Comparison of ENCODE assay signal across 8 mouse cellular contexts in the genomic region with DNA sequence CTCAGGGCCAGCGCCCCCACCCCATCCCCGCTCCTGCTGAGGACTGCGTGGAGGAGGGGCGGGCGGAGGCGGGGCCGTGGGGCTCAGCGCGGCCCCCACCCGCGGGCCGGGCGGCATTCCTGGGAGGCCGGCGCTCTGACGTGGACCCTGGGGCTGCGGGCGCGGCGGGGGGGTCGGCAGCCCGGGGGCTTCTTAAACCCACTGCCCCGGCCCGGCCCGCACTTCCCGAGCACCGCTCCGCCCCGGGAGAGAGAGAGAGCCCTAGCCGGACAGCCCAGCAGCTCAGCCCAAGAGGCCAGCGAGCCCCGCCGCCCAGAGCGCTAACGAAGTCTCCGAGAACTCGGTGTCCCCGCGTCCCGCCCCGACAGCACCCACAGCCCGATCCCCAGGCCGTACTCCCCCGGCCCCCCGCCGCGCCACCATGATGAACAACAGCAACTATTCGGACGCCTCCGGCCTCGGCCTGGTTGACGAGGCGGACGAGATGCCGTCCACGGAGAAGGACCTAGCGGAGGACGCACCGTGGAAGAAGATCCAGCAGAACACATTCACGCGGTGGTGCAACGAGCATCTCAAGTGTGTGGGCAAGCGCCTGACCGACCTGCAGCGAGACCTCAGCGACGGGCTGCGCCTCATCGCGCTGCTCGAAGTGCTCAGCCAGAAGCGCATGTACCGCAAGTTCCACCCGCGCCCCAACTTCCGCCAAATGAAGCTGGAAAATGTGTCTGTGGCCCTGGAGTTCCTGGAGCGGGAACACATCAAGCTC. TPM values are rescaled to one million over a fixed set of nuclear protein-coding genes. Genes with fewer than 3 reads are reported as not detected.
DNase-seq lines count a peak whose midpoint lies in the region; ATAC-seq and TF ChIP-seq lines count a peak whose summit lies in the region.

Gene Flnc, plus strand, starts transcription at position 219 of the 766 bp plus-strand sequence.

- H3K4me3 ChIP-seq in embryonic facial prominence, embryonic 10.5 days: peak within 1 kb of the TSS; percentile 64
- peak within 1 kb of the TSS; percentile 67 for H3K4me3 ChIP-seq in heart, embryonic 11.5 days (ENCODE audit: low read depth, low read length)
- H3K4me3 ChIP-seq in midbrain, embryonic 14.5 days (replicated peaks; ENCODE audit: low read depth, low read length): peak within 1 kb of the TSS; percentile 38
- no peak within 1 kb of the TSS for H3K4me3 ChIP-seq in thymus, adult 2 months (ENCODE audit: control insufficient read depth, insufficient read depth, low read length)

- TF ChIP-seq CTCF in thymus, adult 2 months (IDR thresholded peaks at IDR 0.05; ENCODE audit: borderline replicate concordance, control insufficient read depth, extremely low read depth, insufficient read depth, low read length, poor library complexity): no peak

- H3K9ac ChIP-seq in heart, embryonic 11.5 days (ENCODE audit: low read depth, low read length): peak within 1 kb of the TSS; percentile 80
- H3K9ac ChIP-seq in midbrain, embryonic 14.5 days (replicated peaks; ENCODE audit: low read length): peak within 1 kb of the TSS; percentile 42

- peak within 1 kb of the TSS; percentile 90 for H3K4me2 ChIP-seq in heart, embryonic 11.5 days
- H3K4me2 ChIP-seq in midbrain, embryonic 14.5 days (ENCODE audit: low read length): peak within 1 kb of the TSS; percentile 69

- no peak for TF ChIP-seq POLR2A in thymus, adult 2 months (IDR thresholded peaks at IDR 0.05; ENCODE audit: control insufficient read depth, extremely low read depth, insufficient read depth, low read length, poor library complexity)

- DNase-seq in spleen, postnatal 4 days (ENCODE audit: low spot score in 2 of 2): peak; percentile 11 to 61
- no peak for DNase-seq in spleen, postnatal 36 days (ENCODE audit: low spot score in 2 of 2)
- DNase-seq in embryonic facial prominence, embryonic 10.5 days (ENCODE audit: low spot score): peak; percentile 61
- peak; percentile 51 for DNase-seq in kidney, postnatal 14 days
- DNase-seq in midbrain, embryonic 14.5 days: peak; percentile 59
- no peak for DNase-seq in thymus, adult 2 months
- DNase-seq in layer of hippocampus, adult 9-11 months: no peak

- peak; percentile 23; the same call in 1 of the 2 replicates for ATAC-seq in heart, embryonic 11.5 days (replicated peaks; ENCODE audit: insufficient number of reproducible peaks, low FRiP score, low TSS enrichment)
- no peak for ATAC-seq in midbrain, embryonic 14.5 days (ENCODE audit: low FRiP score, low TSS enrichment)

- H3K4me1 ChIP-seq in embryonic facial prominence, embryonic 10.5 days: peaks cover 69% of the 10 kb centered on the region
- H3K4me1 ChIP-seq in heart, embryonic 11.5 days (ENCODE audit: control insufficient read depth, insufficient read depth, low read length): peaks cover 44% of the 10 kb centered on the region
- H3K4me1 ChIP-seq in midbrain, embryonic 14.5 days (ENCODE audit: control insufficient read depth, insufficient read depth, low read length): peaks cover 31% of the 10 kb centered on the region
- H3K4me1 ChIP-seq in thymus, adult 2 months (replicated peaks; ENCODE audit: control insufficient read depth, insufficient read depth, low read length): no peaks in the 10 kb centered on the region

- H3K9me3 ChIP-seq in embryonic facial prominence, embryonic 10.5 days: no peaks in the 10 kb centered on the region
- H3K9me3 ChIP-seq in heart, embryonic 11.5 days (replicated peaks; ENCODE audit: control insufficient read depth, low read length): no peaks in the 10 kb centered on the region
- H3K9me3 ChIP-seq in midbrain, embryonic 14.5 days (ENCODE audit: control insufficient read depth, low read length): no peaks in the 10 kb centered on the region

- H3K27me3 ChIP-seq in embryonic facial prominence, embryonic 10.5 days (replicated peaks; ENCODE audit: low read depth, poor library complexity, severe bottlenecking): peaks cover 69% of the 10 kb centered on the region
- no peaks in the 10 kb centered on the region for H3K27me3 ChIP-seq in heart, embryonic 11.5 days (ENCODE audit: control insufficient read depth, insufficient read depth, low read length)
- H3K27me3 ChIP-seq in midbrain, embryonic 14.5 days (ENCODE audit: control insufficient read depth, insufficient read depth, low read length): peaks cover 37% of the 10 kb centered on the region
- no peaks in the 10 kb centered on the region; the same call in 1 of the 2 replicates for H3K27me3 ChIP-seq in thymus, adult 2 months (ENCODE audit: control insufficient read depth, insufficient read depth, low read length)

- peak within 1 kb of the TSS; percentile 78 for H3K27ac ChIP-seq in embryonic facial prominence, embryonic 10.5 days (replicated peaks)
- peak within 1 kb of the TSS; percentile 97 for H3K27ac ChIP-seq in heart, embryonic 11.5 days (ENCODE audit: low read depth, low read length)
- no peak within 1 kb of the TSS for H3K27ac ChIP-seq in midbrain, embryonic 14.5 days (replicated peaks; ENCODE audit: low read depth, low read length)
- no peak within 1 kb of the TSS for H3K27ac ChIP-seq in thymus, adult 2 months (ENCODE audit: control insufficient read depth, insufficient read depth, low read length)

- no peaks in the 10 kb centered on the region for H3K36me3 ChIP-seq in embryonic facial prominence, embryonic 10.5 days (replicated peaks)
- no peaks in the 10 kb centered on the region for H3K36me3 ChIP-seq in heart, embryonic 11.5 days (ENCODE audit: control insufficient read depth, insufficient read depth, low read length)
- no peaks in the 10 kb centered on the region for H3K36me3 ChIP-seq in midbrain, embryonic 14.5 days (ENCODE audit: control insufficient read depth, insufficient read depth, low read length)
- no peaks in the 10 kb centered on the region for H3K36me3 ChIP-seq in thymus, adult 2 months (ENCODE audit: control insufficient read depth, insufficient read depth, low read length)

- under 1% methylated on average over 77 of the region's 77 CpGs for WGBS in embryonic facial prominence, embryonic 10.5 days
- WGBS in heart, embryonic 11.5 days (ENCODE audit: insufficient replicate concordance): under 1% methylated on average over 69 of the region's 77 CpGs
- WGBS in midbrain, embryonic 14.5 days: 1% methylated on average over 75 of the region's 77 CpGs
- 4% methylated on average over 76 of the region's 77 CpGs for WGBS in thymus, adult 2 months

RNA-seq across cellular contexts. Expression of gene Flnc, which starts in this region (rescaled TPM):
- 4.0 and 4.5 TPM in 2 replicates for polyA plus RNA-seq in embryonic facial prominence, embryonic 10.5 days (2016; fragmentation: Nextera tagmentation; extraction: Ambion mirVana)
- 37.1 and 42.5 TPM in 2 replicates for polyA plus RNA-seq in heart, embryonic 11.5 days (2014; fragmentation: Nextera tagmentation; extraction: Ambion mirVana)
- 1.6 and 4.0 TPM in 2 replicates for polyA plus RNA-seq in midbrain, embryonic 14.5 days (2014; fragmentation: Nextera tagmentation; extraction: Ambion mirVana)
- polyA plus RNA-seq in thymus, adult 2 months (2012; rRNA removed): 0.78 and 2.5 TPM in 2 replicates

Comparison
In these comparisons a context has a peak if more than half of its experiments do, and no peak if none do; other contexts are left out.
1. DNase-seq: peak in spleen, postnatal 4 days (2 of 2), embryonic facial prominence, embryonic 10.5 days (single experiment), kidney, postnatal 14 days (single experiment) and midbrain, embryonic 14.5 days (single experiment); none in spleen, postnatal 36 days (0 of 2), thymus, adult 2 months (single experiment) and layer of hippocampus, adult 9-11 months (single experiment).
2. H3K27ac ChIP-seq: peak in embryonic facial prominence, embryonic 10.5 days (single experiment) and heart, embryonic 11.5 days (single experiment); none in midbrain, embryonic 14.5 days (single experiment) and thymus, adult 2 months (single experiment).